Mouse (Mus musculus) heart, adult 8-10 months (tissue): ENCODE data around the gene 2610528A11Rik. TPM values are rescaled to one million over a fixed set of nuclear protein-coding genes. Genes with fewer than 3 reads are reported as not detected.

Experiments used
- DNase-seq: peaks from one replicate; pipeline ENCODE4 v3.0.0; 2022; ENCODE audit warnings: low spot score
- total RNA-seq, 4 experiments: library from RNA; stranded (reverse); gene quantifications; 2 replicates each; pipeline ENCODE4 v1.2.4; 2022

Gene 2610528A11Rik
- total RNA-seq, 4 experiments from 2014 or later: not detected

GRCm38 (mm10) chr14:37094436-37094835 is 19.4 kb downstream of the 2610528A11Rik start:
- no peak for DNase-seq

- no peak for DNase-seq
Observed at GRCm38 (mm10) chr14:37083755-37084154, 30.1 kb downstream of the 2610528A11Rik start.

GRCm38 (mm10) chr14:37080724-37081123 is 33.1 kb downstream of the 2610528A11Rik start:
- no peak for DNase-seq

- DNase-seq: peak; percentile 10
Observed at GRCm38 (mm10) chr14:37068516-37068915, 45.3 kb downstream of the 2610528A11Rik start.

GRCm38 (mm10) chr14:37067629-37068028 is 46.2 kb downstream of the 2610528A11Rik start, which contains the start of gene Lrit2:
Lrit2 (plus strand) TSS chr14:37067929.
- DNase-seq: no peak

GRCm38 (mm10) chr14:37066636-37067035 is 47.2 kb downstream of the 2610528A11Rik start:
- no peak for DNase-seq

- DNase-seq: no peak
Observed at GRCm38 (mm10) chr14:37064849-37065248, 49.0 kb downstream of the 2610528A11Rik start.

Other genes starting within 250 kb of the 2610528A11Rik start
- gene Ccser2, start 145.2 kb downstream of the 2610528A11Rik start, total RNA-seq: 100 to 1,000 TPM; 111 to 141 (median 137) TPM
- gene Rgr, start 65.1 kb downstream of the 2610528A11Rik start, total RNA-seq: not detected
- gene Lrit1, start 59.2 kb downstream of the 2610528A11Rik start, total RNA-seq: not detected
- not detected for gene Lrit2, start 46.1 kb downstream of the 2610528A11Rik start, total RNA-seq
- gene Cdhr1, start 15.7 kb downstream of the 2610528A11Rik start, total RNA-seq: not detected
- 100 to 1,000 TPM; 632 to 720 (median 680) TPM for gene Ghitm, start 21.2 kb upstream of the 2610528A11Rik start, total RNA-seq